Mouse (Mus musculus): ENCODE measurements around the gene Ddx23.

Gene Ddx23

DNA sequence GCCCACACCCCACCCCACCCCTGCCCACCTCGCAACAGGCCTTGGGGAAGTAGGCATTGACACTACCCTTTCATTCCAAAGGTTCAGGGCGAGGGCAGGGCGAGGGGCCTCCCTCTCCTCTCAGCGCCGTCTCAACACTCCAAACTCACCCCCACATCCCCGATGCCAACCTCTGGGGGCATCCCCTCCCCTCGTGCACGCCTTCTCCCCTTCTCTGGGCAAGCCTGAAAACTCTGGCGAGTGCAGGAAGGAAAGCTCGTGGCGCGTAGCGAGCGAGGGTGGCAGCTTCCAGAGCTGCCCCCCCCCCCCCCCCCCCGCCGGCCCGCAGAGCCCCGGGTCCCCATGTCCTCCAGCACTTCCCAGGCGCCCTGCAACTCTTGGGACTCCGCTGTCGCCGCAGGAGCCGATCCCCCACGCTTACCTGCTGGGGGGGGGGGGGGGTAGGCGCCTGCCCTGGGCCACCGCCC, 53.9 kb downstream of the Ddx23 start:
- intact Hi-C loops (cut with DNase I), result no loop called here

DNA sequence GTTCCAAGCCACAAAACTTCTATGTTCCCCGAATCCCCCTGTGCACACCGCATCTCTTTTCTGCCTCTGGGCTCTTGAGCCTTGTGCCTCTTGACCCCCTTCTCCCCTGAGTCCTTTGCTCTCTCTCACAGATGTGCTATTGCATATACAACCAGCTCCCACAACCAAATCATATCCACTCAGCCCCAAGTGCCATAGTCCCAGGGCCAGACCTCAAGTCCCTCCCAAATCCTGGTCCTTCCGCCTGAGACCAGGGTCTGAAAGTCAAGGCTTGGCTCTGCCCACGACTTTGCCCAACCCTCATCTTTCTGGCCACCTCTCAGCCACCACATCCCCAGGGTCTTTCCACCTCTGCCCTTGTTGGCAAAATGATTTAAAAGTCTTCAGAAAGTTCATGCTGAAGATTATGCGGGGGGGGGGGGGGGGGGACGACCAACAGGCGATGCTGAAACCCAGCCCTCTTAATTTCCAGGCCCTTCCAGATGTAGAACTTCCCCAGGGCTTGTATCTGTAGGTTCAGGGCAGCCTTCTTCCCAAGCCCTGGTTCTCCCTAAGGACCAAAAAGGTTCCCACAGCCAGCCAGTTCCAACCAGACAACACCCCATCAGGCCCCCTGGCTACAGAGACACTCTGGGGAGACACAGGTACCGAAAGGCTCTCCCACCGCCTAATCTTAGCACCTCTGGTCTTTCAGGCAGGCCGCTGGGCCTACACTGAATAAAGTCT, 54.5 kb downstream of the Ddx23 start:
- intact Hi-C loops (cut with DNase I), result no loop called here

DNA sequence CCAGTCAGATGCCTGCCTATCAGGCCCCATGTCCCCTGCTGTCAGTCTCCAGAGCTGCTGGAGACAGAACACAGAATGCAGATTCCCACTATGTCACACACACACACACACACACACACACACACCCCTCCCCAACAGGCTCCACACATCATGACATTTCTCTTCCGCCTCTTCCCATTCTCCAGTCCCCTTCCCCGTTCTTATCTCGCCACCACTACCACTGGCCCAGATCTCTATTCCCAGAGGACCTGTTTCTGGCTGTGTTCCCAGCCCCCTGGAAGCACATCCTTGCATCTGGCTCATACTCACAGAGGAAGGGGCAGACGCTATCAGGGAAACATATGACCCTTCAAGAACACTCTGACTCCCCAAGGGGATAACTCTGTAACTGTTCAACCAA, 55.1 kb downstream of the Ddx23 start:
- intact Hi-C loops (cut with DNase I), result no loop called here

DNA sequence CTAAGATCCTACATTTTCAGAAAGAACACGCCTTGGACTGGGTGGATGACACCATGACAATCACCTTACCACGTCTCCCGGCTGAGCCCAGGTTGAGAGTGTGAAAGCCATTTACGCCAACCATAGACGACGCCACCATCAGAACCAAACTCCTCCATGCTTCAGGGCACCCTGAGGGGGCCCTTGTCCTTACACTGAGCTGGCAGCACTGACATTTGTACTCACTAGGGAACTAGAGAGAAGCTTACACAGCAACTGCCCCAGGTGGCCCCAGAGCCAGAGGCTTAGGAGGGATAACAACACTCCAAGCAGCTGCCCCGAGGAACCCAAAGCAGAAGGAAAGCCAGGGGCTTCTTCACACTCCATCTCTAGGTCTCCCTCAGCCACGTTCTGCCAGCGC, 56.0 kb downstream of the Ddx23 start:
- intact Hi-C loops (cut with DNase I), result no loop called here

DNA sequence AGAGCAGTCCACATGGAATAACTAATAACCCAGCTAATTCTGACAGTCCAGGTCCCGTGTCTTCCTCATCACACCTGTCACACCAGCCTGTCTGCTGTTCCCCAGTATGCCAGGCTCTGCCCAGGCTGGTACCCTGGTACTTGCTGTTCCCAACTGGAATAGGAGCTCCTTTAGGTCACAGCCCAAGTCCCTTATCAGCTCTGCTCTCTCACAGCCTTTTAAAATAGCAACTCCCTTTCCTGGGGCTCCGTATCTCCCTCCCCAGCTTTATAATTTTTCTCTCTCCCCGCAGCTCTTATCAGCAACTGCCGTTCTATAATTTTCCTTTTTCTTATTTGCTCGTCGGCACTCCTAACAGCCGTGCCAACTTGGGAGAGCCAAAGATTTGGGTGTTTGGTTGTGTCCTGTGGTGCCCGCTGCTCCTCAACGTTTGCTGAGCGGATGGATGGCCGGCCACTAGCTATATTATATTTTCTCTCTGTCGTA, 56.6 kb downstream of the Ddx23 start:
- intact Hi-C loops (cut with DNase I), result no loop called here

DNA sequence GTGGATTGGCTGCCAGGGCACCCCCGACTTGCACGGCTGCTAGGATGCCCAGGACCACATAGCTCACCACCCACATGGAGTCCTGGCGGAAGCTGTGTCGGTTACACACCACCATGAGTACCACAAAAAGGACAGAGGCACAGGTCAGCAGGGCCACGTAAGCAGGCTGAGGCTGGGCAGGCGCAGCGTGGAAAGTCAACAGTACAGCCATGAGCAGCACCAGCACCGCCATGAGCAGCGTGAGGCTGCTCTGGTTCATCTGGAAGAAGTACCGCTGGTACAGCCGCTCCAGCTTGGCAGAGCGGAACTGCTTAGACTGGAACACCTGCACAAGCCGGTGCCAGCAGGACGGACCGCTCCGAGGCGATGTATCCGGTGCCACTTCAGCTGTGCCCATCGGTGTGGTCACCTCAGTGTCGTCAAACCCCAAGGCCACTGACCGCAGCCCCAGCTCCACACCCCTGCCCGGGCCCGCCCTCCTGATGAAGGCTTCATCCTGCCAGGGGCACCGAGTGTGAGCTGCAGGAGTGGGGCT, 58.6 kb downstream of the Ddx23 start:
- intact Hi-C loops (cut with DNase I), result no loop called here

DNA sequence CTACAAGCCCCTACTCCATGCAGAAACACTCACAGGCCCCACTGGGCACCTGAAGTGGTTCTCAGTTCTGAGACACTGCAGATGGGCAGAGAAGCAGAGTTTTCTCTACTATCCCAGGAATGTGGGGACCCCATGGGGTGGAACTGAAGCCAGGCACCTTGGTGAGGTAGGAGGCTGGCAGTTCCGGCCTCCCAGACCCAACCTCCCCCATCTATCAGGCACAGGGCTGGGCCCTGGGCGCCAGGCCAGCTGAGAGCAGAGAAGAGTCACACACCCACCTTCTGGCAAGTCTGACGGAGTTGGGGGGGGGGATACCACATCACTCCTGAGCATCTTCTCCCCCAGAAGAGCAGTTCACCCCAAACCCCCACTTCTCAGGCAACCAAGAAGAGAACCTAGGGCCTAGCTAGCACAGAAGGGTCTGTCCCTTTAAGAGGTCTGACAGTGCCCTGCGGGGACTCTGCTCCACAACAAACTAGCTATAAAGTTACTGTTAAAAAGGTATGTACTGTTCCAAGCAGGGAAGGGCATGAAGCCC, 59.7 kb downstream of the Ddx23 start:
- intact Hi-C loops (cut with DNase I), result no loop called here

DNA sequence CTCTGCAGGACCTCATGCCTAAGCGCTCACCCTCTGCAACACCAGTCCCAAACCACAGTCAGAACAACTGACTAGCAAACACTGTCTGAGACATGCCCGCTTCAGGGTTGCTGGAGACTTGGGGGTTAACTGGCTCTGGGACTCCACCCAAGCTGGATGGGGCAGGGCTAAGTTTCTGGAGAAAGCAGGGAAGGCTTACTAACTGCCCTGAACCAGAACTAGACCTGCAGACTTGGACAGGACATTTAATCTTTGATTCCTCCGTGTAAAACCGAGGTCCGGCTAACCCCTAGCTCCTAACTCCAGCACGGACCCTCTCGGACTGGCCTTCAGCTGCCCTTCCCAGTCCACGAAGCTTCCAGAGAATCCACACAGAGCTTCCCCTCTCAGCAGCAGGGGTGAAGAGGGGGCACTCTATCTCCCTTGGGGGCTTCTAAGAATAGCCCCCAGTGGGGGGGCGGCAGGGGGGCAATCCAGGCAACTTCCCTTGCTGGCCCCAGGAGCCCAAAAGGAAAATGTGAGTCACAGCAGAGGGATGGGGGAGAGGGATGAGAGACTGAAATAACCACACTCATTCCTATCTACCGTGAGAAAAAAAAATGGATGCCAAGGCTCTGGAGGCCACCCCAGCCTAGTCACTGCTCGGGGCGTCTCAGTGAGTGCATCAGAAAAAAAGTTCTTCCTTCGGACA, 60.4 kb downstream of the Ddx23 start:
- intact Hi-C loops (cut with DNase I), result no loop called here

DNA sequence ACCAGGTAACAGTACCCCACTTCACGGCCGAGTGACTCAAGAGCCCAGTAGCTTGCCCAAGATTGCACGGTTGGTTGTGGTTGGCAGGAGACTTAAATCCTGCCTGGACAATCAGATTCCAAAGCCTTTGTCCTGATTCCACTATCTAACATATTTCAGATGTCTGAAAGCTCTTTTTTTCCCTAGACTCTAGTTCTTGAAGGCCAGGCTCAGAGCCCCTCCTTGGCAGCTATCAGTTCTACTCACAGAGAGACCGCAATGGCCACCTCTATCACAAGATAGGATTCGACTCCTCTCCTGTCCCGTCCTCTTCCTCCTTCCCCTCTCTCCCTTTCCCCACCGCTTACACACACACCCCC, 60.9 kb downstream of the Ddx23 start:
- intact Hi-C loops (cut with DNase I), result no loop called here

DNA sequence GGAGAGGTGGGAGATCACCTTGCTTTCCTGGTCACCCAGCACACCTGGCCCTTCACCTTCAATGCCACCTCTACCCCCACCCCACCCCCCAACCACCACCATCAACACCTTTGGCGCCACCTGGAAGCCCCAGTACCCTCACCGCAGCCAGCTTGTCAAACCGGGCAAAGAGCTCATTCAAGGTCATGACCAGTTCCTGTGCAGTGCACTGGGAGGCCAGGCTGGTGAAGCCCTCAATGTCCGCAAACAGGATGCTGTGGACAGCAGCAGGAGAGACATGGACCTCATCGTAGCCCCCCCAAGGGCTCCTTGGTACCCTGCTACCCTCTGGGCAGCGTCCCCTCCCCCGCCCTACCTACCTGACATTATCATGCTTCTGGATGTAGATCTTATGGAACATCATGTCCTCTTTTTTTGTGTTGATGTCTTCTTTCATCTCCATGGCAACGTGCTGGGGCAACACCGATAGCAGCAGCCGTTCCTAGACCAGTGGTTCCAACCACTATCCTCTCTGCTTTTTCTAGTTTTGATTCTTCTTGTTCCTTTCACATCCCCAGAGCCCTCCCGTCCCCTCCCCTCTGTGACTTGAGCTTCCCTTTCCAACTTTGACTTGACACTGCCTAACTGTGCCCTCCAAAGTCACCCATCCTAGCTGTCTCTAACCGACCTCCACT, 62.5 kb downstream of the Ddx23 start:
- intact Hi-C loops (cut with DNase I), result no loop called here

DNA sequence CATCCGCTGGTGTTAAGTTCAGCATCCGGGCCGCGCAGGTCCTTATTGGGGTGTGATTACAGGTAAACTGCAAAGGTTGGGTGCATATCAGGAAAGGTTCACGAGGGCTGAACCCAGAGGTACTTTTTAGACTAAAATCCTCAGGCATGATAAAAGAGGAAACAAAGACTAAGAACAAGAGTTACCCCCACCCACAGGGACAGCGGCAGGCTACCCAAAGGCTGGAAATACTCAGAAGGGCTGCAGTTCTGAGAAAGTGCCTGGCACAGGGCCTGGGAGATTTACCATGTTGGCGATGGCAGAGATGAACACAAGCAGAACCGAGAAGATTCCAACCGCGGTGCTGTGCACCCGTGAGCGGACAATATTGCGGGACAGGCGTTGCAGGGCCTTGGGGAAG, 66.1 kb downstream of the Ddx23 start:
- intact Hi-C loops (cut with DNase I), result no loop called here
